Mouse (Mus musculus) hindbrain, embryonic 11.5 days (tissue): ENCODE results near the gene Spi1. TPM values are rescaled to one million over a fixed set of nuclear protein-coding genes. Genes with fewer than 3 reads are reported as not detected.
"Not testable (repeated sequence)": the region's sequence is repeated elsewhere in the genome, so short reads cannot be mapped to it uniquely, and the experiment has no call there.

ENCODE experiments used
- ATAC-seq: fragments of 200-750 bp; cut with Nextera tagmentation; 2 replicates; pipeline ENCODE4 v1.8.0; 2017; ENCODE audit warnings: mild to moderate bottlenecking, moderate TSS enrichment, moderate library complexity; ENCODE audit not compliant: low FRiP score
- DNase-seq: peaks from one replicate; pipeline ENCODE4 v3.0.0-alpha.2; 2015; ENCODE audit warnings: low spot score
- H3K27ac ChIP-seq: fragments of 300-500 bp; sonication (generic); 2 replicates; pipeline ENCODE4 v1.5.1; 2014; ENCODE audit warnings: mild to moderate bottlenecking, low read depth, low read length
- H3K27me3 ChIP-seq: fragments of 300-500 bp; sonication (generic); 2 replicates; pipeline ENCODE4 v1.6.1; 2014; ENCODE audit warnings: mild to moderate bottlenecking, low read length, moderate library complexity, mixed read lengths; ENCODE audit not compliant: control insufficient read depth, insufficient read depth
- H3K36me3 ChIP-seq: fragments of 300-500 bp; sonication (generic); 2 replicates; pipeline ENCODE4 v1.6.1; 2014; ENCODE audit warnings: mild to moderate bottlenecking, low read length, moderate library complexity, mixed read lengths; ENCODE audit not compliant: control insufficient read depth, insufficient read depth
- H3K4me1 ChIP-seq: fragments of 300-500 bp; sonication (generic); replicated peaks from 2 replicates; pipeline ENCODE4 v1.6.1; 2014; ENCODE audit warnings: low read length, mixed read lengths; ENCODE audit not compliant: control insufficient read depth, insufficient read depth
- H3K4me2 ChIP-seq: fragments of 300-500 bp; sonication (generic); replicated peaks from 2 replicates; pipeline ENCODE4 v1.6.1; 2014; ENCODE audit warnings: mild to moderate bottlenecking, low read depth, low read length
- H3K4me3 ChIP-seq: fragments of 300-500 bp; sonication (generic); 2 replicates; pipeline ENCODE4 v1.5.1; 2014; ENCODE audit warnings: low read depth, low read length
- H3K9ac ChIP-seq: fragments of 300-500 bp; sonication (generic); 2 replicates; pipeline ENCODE4 v1.6.1; 2014; ENCODE audit warnings: low read depth, low read length
- H3K9me3 ChIP-seq: fragments of 300-500 bp; sonication (generic); 2 replicates; pipeline ENCODE4 v1.6.1; 2016; ENCODE audit warnings: low read length; ENCODE audit not compliant: control insufficient read depth
- WGBS: fragments of 180-500 bp; shearing (Covaris S2); extraction: QIAGEN DNeasy Blood & Tissue Kit; methylation state at CpG from one replicate; pipeline ENCODE4 v1.1.7; 2014; 5-methylcytosine and 5-hydroxymethylcytosine counted together
- polyA plus RNA-seq: library from polyadenylated mRNA; unstranded; fragments of >200 nt; fragmentation: Nextera tagmentation; extraction: Ambion mirVana; gene quantifications from 2 replicates; pipeline ENCODE4 v1.2.1, GENCODE M21; 2014

Gene Spi1
- polyA plus RNA-seq: 2.6 and 3.0 TPM in 2 replicates

GRCm38 (mm10) chr2:91081775-91082695, at the start of gene Spi1:
TSS of gene Spi1 (plus strand) at chr2:91082390.
- 0 out of 2 replicates have a peak, but pooled peaks cover 2% of the 10 kb centered on the region for H3K4me1 ChIP-seq
- no peaks in the 10 kb centered on the region for H3K9me3 ChIP-seq
- ATAC-seq (no peak), DNase-seq (no peak)
- H3K4me2 ChIP-seq: no peak within 1 kb of the TSS
- no peak within 1 kb of the TSS for H3K4me3 ChIP-seq
- WGBS: 81% methylated on average over 13 of the region's 13 CpGs
- no peak within 1 kb of the TSS for H3K27ac ChIP-seq
- no peaks in the 10 kb centered on the region for H3K36me3 ChIP-seq
- no peak within 1 kb of the TSS for H3K9ac ChIP-seq
- no peaks in the 10 kb centered on the region for H3K27me3 ChIP-seq

- no peak for DNase-seq
- no peaks in the 10 kb centered on the region for H3K9me3 ChIP-seq
- H3K4me1 ChIP-seq: no peaks in the 10 kb centered on the region
- H3K27ac ChIP-seq: no peak overlapping the region
- 15% methylated on average over 3 of the region's 3 CpGs for WGBS
- H3K9ac ChIP-seq: no peak overlapping the region
- no peaks in the 10 kb centered on the region for H3K27me3 ChIP-seq
- H3K4me3 ChIP-seq: no peak overlapping the region
- no peak overlapping the region for H3K4me2 ChIP-seq
- H3K36me3 ChIP-seq: no peaks in the 10 kb centered on the region
- ATAC-seq: no peak
These were observed 49.2 kb upstream of the Spi1 start for GRCm38 (mm10) chr2:91033000-91033399.

DNA sequence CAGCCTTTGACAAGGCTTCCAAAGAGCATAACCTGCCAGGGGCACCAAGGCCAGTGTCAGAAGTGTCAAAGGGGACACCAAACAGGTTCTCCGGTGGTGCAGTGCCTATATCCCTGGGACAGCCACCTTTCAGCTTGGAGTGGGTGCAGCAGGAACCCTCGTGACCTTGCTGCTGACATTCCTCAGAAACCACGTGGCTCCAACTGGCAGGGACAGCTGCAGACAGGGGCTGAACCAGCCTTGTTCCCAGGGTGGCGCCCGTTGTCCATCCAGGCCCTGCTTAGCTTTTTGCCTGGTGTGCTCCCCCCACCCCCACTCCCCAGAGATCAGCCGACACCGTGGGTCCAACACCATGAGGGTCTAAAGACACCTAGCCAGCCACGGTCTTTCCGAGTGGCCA, 46.8 kb upstream of the Spi1 start, which contains the start of gene Rapsn:
TSS of gene Rapsn (plus strand) at position 236 of the 400 bp plus-strand sequence.
- no peak within 1 kb of the TSS for H3K27ac ChIP-seq
- no peak for ATAC-seq

DNA sequence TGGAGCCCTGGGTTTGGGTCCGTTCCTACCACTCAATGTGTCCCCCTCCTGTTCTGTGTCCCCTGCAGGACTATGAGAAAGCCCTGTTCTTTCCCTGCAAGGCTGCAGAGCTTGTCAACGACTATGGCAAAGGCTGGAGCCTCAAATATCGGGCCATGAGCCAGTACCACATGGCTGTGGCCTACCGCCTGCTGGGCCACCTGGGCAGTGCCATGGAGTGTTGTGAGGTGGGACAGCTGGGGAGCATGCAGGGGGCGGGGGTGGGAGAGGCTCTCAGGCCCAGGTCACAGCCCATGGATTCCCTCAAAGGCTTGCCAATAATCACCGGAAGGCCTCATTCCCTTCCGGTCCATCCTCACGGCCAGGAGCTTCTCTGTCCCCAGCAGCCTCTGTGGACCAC, 40.4 kb upstream of the Spi1 start:
- DNase-seq (no peak), ATAC-seq (no peak)
- no peak overlapping the region for H3K4me2 ChIP-seq

More for the DNA sequence above, 46.8 kb upstream of the Spi1 start, which contains the start of gene Rapsn:
- Histone ChIP-seq H3K4me3 (no peak within 1 kb of the TSS), H3K9me3 (no peaks in the 10 kb centered on the region), H3K4me2 (no peak within 1 kb of the TSS), H3K9ac (no peak within 1 kb of the TSS), H3K4me1 (no peaks in the 10 kb centered on the region), H3K36me3 (no peaks in the 10 kb centered on the region), H3K27me3 (no peaks in the 10 kb centered on the region)
- WGBS: 68% methylated on average over 9 of the region's 9 CpGs
- no peak for DNase-seq

GRCm38 (mm10) chr2:91042651-91043398, 39.4 kb upstream of the Spi1 start:
- no peak overlapping the region for H3K4me2 ChIP-seq
- H3K9me3 ChIP-seq: no peaks in the 10 kb centered on the region
- H3K36me3 ChIP-seq: no peaks in the 10 kb centered on the region
- H3K4me3 ChIP-seq: no peak overlapping the region
- H3K27me3 ChIP-seq: no peaks in the 10 kb centered on the region
- H3K9ac ChIP-seq: no peak overlapping the region
- no peaks in the 10 kb centered on the region for H3K4me1 ChIP-seq
- WGBS: 72% methylated on average over 19 of the region's 21 CpGs
- peak; percentile 51; the same call in 1 of the 2 replicates for ATAC-seq
- no peak overlapping the region for H3K27ac ChIP-seq
- no peak for DNase-seq

More for the DNA sequence above, 40.4 kb upstream of the Spi1 start:
- H3K4me1 ChIP-seq: no peaks in the 10 kb centered on the region
- no peaks in the 10 kb centered on the region for H3K9me3 ChIP-seq
- H3K27ac ChIP-seq: no peak overlapping the region
- WGBS: 69% methylated on average over 8 of the region's 8 CpGs
- H3K4me3 ChIP-seq: no peak overlapping the region
- no peaks in the 10 kb centered on the region for H3K36me3 ChIP-seq
- no peaks in the 10 kb centered on the region for H3K27me3 ChIP-seq
- no peak overlapping the region for H3K9ac ChIP-seq

DNA sequence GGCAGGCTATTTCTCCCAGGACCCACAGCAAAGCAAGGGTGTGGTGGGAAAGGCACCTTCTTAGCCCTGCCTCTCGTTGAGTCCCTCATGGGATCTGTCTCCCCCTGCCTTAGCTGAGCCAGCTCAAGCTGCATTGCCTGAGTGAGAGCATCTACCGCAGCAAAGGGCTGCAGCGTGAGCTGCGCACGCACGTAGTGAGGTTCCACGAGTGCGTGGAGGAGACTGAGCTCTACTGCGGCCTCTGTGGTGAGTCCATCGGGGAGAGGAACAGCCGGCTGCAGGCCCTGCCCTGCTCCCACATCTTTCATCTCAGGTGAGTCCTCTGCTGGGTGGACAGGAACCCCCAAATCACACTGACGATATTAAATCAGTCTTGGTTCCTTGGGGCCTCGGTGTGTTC, 37.5 kb upstream of the Spi1 start:
- DNase-seq (no peak), ATAC-seq (no peak)
- H3K4me2 ChIP-seq: no peak overlapping the region
- no peaks in the 10 kb centered on the region for H3K36me3 ChIP-seq
- H3K9ac ChIP-seq: no peak overlapping the region
- H3K4me1 ChIP-seq: no peaks in the 10 kb centered on the region
- H3K4me3 ChIP-seq: no peak overlapping the region
- H3K9me3 ChIP-seq: no peaks in the 10 kb centered on the region
- 84% methylated on average over 13 of the region's 13 CpGs for WGBS
- H3K27me3 ChIP-seq: no peaks in the 10 kb centered on the region
- H3K27ac ChIP-seq: no peak overlapping the region

DNA sequence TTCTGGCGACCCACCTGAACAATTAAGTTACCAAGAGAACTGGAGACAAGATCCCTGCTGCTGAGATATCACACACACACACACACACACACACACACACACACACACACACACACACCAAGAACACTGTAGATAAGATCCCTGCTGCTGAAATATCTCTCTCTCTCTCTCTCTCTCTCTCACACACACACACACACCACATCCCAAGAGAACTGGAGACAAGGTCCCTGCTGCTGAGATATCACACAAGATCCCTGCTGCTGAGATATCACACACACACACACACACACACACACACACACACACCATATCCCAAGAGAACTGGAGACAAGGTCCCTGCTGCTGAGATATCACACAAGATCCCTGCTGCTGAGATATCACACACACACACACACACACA, 36.4 kb upstream of the Spi1 start:
- WGBS: 76% methylated on average over 1 of the region's 1 CpGs

DNA sequence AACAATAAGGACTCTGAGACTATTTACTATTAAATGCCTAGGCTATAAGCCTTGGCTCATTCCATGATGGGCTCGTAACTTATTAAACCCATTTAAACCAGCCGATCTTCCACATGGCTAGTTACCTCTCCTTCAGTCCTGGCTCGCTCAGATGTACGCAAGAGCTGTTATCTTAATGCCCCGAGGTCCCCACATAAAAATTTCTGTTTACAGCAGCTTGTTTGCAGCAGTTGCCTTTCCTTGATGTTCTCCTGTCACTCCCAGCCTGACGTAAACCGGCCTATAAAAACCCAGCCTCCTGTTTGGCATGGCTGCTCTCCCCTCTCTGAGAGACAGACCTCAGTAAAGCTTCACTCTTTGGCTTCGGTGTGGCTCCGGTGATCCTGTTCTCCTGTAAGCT, 34.8 kb upstream of the Spi1 start:
- Histone ChIP-seq H3K27me3 (no peaks in the 10 kb centered on the region), H3K9ac (no peak overlapping the region), H3K27ac (no peak overlapping the region), H3K4me2 (no peak overlapping the region), H3K36me3 (no peaks in the 10 kb centered on the region), H3K9me3 (no peaks in the 10 kb centered on the region), H3K4me3 (no peak overlapping the region), H3K4me1 (no peaks in the 10 kb centered on the region)
- WGBS: 86% methylated on average over 9 of the region's 9 CpGs
- DNase-seq: no peak
- no peak for ATAC-seq

More for the DNA sequence above, 36.4 kb upstream of the Spi1 start:
- not testable (repeated sequence) for H3K9me3 ChIP-seq, H3K27ac ChIP-seq, H3K36me3 ChIP-seq, DNase-seq, H3K9ac ChIP-seq, H3K27me3 ChIP-seq, H3K4me2 ChIP-seq, H3K4me3 ChIP-seq, H3K4me1 ChIP-seq, ATAC-seq
